8 mouse cellular contexts compared by ENCODE assay signal in genomic region chr17:86144537-86145078, GRCm38 (mm10). TPM values are rescaled to one million over a fixed set of nuclear protein-coding genes. Genes with fewer than 3 reads are reported as not detected.
DNase-seq lines count a peak whose midpoint lies in the region; ATAC-seq and TF ChIP-seq lines count a peak whose summit lies in the region.

No protein-coding gene starts in this region.

- peak; percentile 21 for DNase-seq in gastrocnemius, postnatal 10 days
- DNase-seq in gastrocnemius, postnatal 25 days: no peak
- DNase-seq in 3T3-L1 (ENCODE audit: low read depth, low spot score): peak; percentile 45
- DNase-seq in hindbrain, embryonic 11.5 days (ENCODE audit: low spot score): no peak
- peak; percentile 12 for DNase-seq in lung, postnatal 0 days (ENCODE audit: low spot score)
- peak; percentile 25 for DNase-seq in stomach, postnatal 0 days (ENCODE audit: low spot score)
- no peak for DNase-seq in gastrocnemius, postnatal 36 days

- WGBS in hindbrain, embryonic 11.5 days: under 1% methylated on average over 33 of the region's 33 CpGs
- WGBS in lung, postnatal 0 days: under 1% methylated on average over 32 of the region's 33 CpGs
- under 1% methylated on average over 33 of the region's 33 CpGs for WGBS in stomach, postnatal 0 days

- peak overlapping the region; percentile 75 for H3K9ac ChIP-seq in hindbrain, embryonic 11.5 days (ENCODE audit: low read depth, low read length)
- peak overlapping the region; percentile 36 for H3K9ac ChIP-seq in lung, postnatal 0 days (replicated peaks; ENCODE audit: low read depth)
- H3K9ac ChIP-seq in stomach, postnatal 0 days (ENCODE audit: low read length): peak overlapping the region; percentile 76

- H3K27me3 ChIP-seq in hindbrain, embryonic 11.5 days (ENCODE audit: control insufficient read depth, insufficient read depth, low read length): no peaks in the 10 kb centered on the region
- no peaks in the 10 kb centered on the region for H3K27me3 ChIP-seq in lung, postnatal 0 days (replicated peaks; ENCODE audit: insufficient read depth, low read length)
- no peaks in the 10 kb centered on the region for H3K27me3 ChIP-seq in stomach, postnatal 0 days (ENCODE audit: control insufficient read depth, insufficient read depth, low read length)

- peak overlapping the region; percentile 80 for H3K4me3 ChIP-seq in brown adipose tissue, adult 24 weeks (ENCODE audit: insufficient read depth, low read depth, low read length)
- peak overlapping the region; percentile 76 for H3K4me3 ChIP-seq in hindbrain, embryonic 11.5 days (ENCODE audit: low read depth, low read length)
- H3K4me3 ChIP-seq in lung, postnatal 0 days (ENCODE audit: low read depth, low read length): peak overlapping the region; percentile 52
- H3K4me3 ChIP-seq in stomach, postnatal 0 days (ENCODE audit: low read depth, low read length): peak overlapping the region; percentile 66

- no peaks in the 10 kb centered on the region for H3K9me3 ChIP-seq in hindbrain, embryonic 11.5 days (ENCODE audit: control insufficient read depth, low read length)
- no peaks in the 10 kb centered on the region for H3K9me3 ChIP-seq in lung, postnatal 0 days (ENCODE audit: low read length)
- H3K9me3 ChIP-seq in stomach, postnatal 0 days (ENCODE audit: control insufficient read depth, low read length): no peaks in the 10 kb centered on the region

- TF ChIP-seq CTCF in lung, postnatal 0 days (IDR thresholded peaks at IDR 0.05): no peak
- TF ChIP-seq CTCF in stomach, postnatal 0 days (IDR thresholded peaks at IDR 0.05; ENCODE audit: low read depth): no peak

- no peak for TF ChIP-seq EP300 in lung, postnatal 0 days (IDR thresholded peaks at IDR 0.05)
- TF ChIP-seq EP300 in stomach, postnatal 0 days (optimal IDR thresholded peaks at IDR 0.05): no peak

- peak overlapping the region; percentile 42 for H3K27ac ChIP-seq in brown adipose tissue, adult 24 weeks (replicated peaks; ENCODE audit: low read depth, low read length)
- H3K27ac ChIP-seq in hindbrain, embryonic 11.5 days (ENCODE audit: low read depth, low read length): 0 out of 2 replicates have a peak overlapping the region, but pooled peaks have one; percentile 47
- H3K27ac ChIP-seq in lung, postnatal 0 days (ENCODE audit: low read length): no peak overlapping the region
- 0 out of 2 replicates have a peak overlapping the region, but pooled peaks have one; percentile 13 for H3K27ac ChIP-seq in stomach, postnatal 0 days (replicated peaks)

- peak; percentile 86 for ATAC-seq in hindbrain, embryonic 11.5 days (ENCODE audit: low FRiP score)
- peak; percentile 67 for ATAC-seq in lung, postnatal 0 days
- ATAC-seq in stomach, postnatal 0 days (ENCODE audit: low FRiP score, low TSS enrichment): peak; percentile 76

- no peaks in the 10 kb centered on the region for H3K36me3 ChIP-seq in hindbrain, embryonic 11.5 days (ENCODE audit: control insufficient read depth, insufficient read depth, low read length)
- H3K36me3 ChIP-seq in lung, postnatal 0 days (ENCODE audit: insufficient read depth, low read length): no peaks in the 10 kb centered on the region
- H3K36me3 ChIP-seq in stomach, postnatal 0 days (ENCODE audit: control insufficient read depth, insufficient read depth, low read length): no peaks in the 10 kb centered on the region

- 0 out of 2 replicates have a peak, but pooled peaks cover 3% of the 10 kb centered on the region for H3K4me1 ChIP-seq in brown adipose tissue, adult 24 weeks (ENCODE audit: control insufficient read depth, insufficient read depth, insufficient read length, low read length)
- no peaks in the 10 kb centered on the region for H3K4me1 ChIP-seq in hindbrain, embryonic 11.5 days (replicated peaks; ENCODE audit: control insufficient read depth, insufficient read depth, low read length)
- H3K4me1 ChIP-seq in lung, postnatal 0 days (ENCODE audit: insufficient read depth, low read depth, low read length): no peaks in the 10 kb centered on the region; the same call in 1 of the 2 replicates
- no peaks in the 10 kb centered on the region for H3K4me1 ChIP-seq in stomach, postnatal 0 days (replicated peaks; ENCODE audit: control insufficient read depth, insufficient read depth)

- intact Hi-C loops in gastrocnemius, postnatal 36 days (cut with DNase I): no loop called here

- H3K4me2 ChIP-seq in hindbrain, embryonic 11.5 days (replicated peaks; ENCODE audit: low read depth, low read length): peak overlapping the region; percentile 92
- H3K4me2 ChIP-seq in lung, postnatal 0 days (replicated peaks; ENCODE audit: low read depth, low read length): peak overlapping the region; percentile 82
- H3K4me2 ChIP-seq in stomach, postnatal 0 days (replicated peaks; ENCODE audit: low read depth): peak overlapping the region; percentile 93

RNA-seq across cellular contexts. Expression of gene Srbd1, which starts 0.4 kb away (rescaled TPM):
- total RNA-seq in gastrocnemius, postnatal 10 days (2021): 10 to 100 TPM in 1 of 2 experiments, 1 to 10 TPM in 1; 9.4 to 11.0 TPM
- total RNA-seq in gastrocnemius, postnatal 25 days (2021): 1 to 10 TPM; 4.7 to 5.3 TPM
- polyA plus RNA-seq in brown adipose tissue, adult 24 weeks (2012; ENCODE audit: insufficient read depth, insufficient read length, missing spikeins): 3.6 and 4.6 TPM in 2 replicates
- polyA plus RNA-seq in hindbrain, embryonic 11.5 days (2014; fragmentation: Nextera tagmentation; extraction: Ambion mirVana): 10.3 and 12.6 TPM in 2 replicates
- polyA plus RNA-seq in lung, postnatal 0 days (2015; fragmentation: Nextera tagmentation; extraction: Ambion mirVana): 4.0 and 6.4 TPM in 2 replicates
- 4.4 and 5.0 TPM in 2 replicates for polyA plus RNA-seq in stomach, postnatal 0 days (2015; fragmentation: Nextera tagmentation; extraction: Ambion mirVana)
- total RNA-seq in gastrocnemius, postnatal 36 days (2021): 1 to 10 TPM; 4.4 to 5.5 TPM

RNA-seq across cellular contexts. Expression of gene Prkce, which starts 23.0 kb away (rescaled TPM):
- 10 to 100 TPM; 11.3 to 14.0 TPM for total RNA-seq in gastrocnemius, postnatal 10 days (2021)
- 1 to 10 TPM; 6.9 to 7.4 TPM for total RNA-seq in gastrocnemius, postnatal 25 days (2021)
- 13.7 and 18.0 TPM in 2 replicates for polyA plus RNA-seq in brown adipose tissue, adult 24 weeks (2012; ENCODE audit: insufficient read depth, insufficient read length, missing spikeins)
- polyA plus RNA-seq in hindbrain, embryonic 11.5 days (2014; fragmentation: Nextera tagmentation; extraction: Ambion mirVana): 7.3 and 7.4 TPM in 2 replicates
- 10.6 and 10.9 TPM in 2 replicates for polyA plus RNA-seq in lung, postnatal 0 days (2015; fragmentation: Nextera tagmentation; extraction: Ambion mirVana)
- polyA plus RNA-seq in stomach, postnatal 0 days (2015; fragmentation: Nextera tagmentation; extraction: Ambion mirVana): 3.0 and 3.4 TPM in 2 replicates
- total RNA-seq in gastrocnemius, postnatal 36 days (2021): 1 to 10 TPM; 7.9 to 8.2 TPM

Comparison
In these comparisons a context has a peak if more than half of its experiments do, and no peak if none do; other contexts are left out.
1. DNase-seq: peak in gastrocnemius, postnatal 10 days (single experiment), 3T3-L1 (single experiment), lung, postnatal 0 days (single experiment) and stomach, postnatal 0 days (single experiment); none in gastrocnemius, postnatal 25 days (single experiment), hindbrain, embryonic 11.5 days (single experiment) and gastrocnemius, postnatal 36 days (0 of 2).
2. Peak in every context shown above with its lines, with median percentiles within 50 percentile points of each other: H3K4me3 ChIP-seq, ATAC-seq, H3K4me2 ChIP-seq and H3K9ac ChIP-seq.